Mouse (Mus musculus) WW6 (cell line): Measurements from ENCODE around the gene Fcgr1.

ENCODE experiments used
- DNase-seq: peaks from one replicate; pipeline ENCODE4 v3.0.0-alpha.2; 2013; ENCODE audit warnings: low read depth, low spot score

Fcgr1 gene

DNA sequence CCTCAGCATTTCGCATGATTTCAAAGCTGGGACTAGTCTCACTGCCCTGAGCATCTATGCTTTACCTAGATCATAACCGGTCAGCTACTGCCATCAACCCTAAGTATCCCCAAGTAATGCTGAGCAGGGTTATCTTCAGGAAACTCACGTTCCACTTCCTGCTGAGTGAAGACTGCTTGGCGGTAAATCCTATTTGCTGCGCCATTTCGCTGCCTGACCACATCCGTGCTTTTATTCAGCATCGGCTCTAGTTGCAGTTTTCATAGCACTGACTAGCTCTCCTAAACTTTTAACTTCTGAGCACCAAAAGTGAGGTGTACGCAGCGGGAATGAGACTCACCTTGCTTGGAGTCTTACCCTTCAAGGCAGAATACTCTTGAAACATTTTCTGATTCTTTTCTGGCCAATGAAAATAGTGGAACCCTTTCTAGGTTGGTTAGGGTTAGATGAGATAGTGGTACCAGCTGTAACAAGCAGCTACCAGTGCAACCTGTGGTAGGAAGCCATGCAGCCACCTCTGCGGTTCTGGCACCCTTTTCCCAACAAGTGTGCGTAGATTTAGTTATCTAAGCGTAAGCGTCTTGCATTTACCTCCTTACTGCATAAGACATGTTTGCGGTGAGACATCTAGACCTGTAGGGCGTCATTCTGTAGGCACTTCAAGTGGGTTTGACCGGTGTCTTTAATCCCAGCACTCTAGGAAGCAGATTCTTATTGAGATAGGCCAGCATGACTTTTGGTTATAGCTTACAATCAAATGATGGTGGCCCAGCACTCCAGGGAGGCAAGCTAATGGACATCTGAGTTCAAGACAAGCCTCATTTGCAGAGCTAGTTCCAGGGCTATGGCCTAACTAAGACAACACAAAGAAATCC, 19.9 kb downstream of the Fcgr1 start:
- no peak for DNase-seq

- DNase-seq, result peak; percentile 93
Observed at GRCm38 (mm10) chr3:96269511-96270474, 24.0 kb downstream of the Fcgr1 start, which contains the start of gene Hist2h2bb. TSS of gene Hist2h2bb (plus strand) at chr3:96269752.

GRCm38 (mm10) chr3:96268776-96269378, 24.9 kb downstream of the Fcgr1 start:
- DNase-seq, result peak; percentile 36

GRCm38 (mm10) chr3:96268051-96268775, 25.6 kb downstream of the Fcgr1 start, which contains the start of gene Hist2h3b:
TSS of gene Hist2h3b (plus strand) at chr3:96268654.
- peak; percentile 62 for DNase-seq

DNA sequence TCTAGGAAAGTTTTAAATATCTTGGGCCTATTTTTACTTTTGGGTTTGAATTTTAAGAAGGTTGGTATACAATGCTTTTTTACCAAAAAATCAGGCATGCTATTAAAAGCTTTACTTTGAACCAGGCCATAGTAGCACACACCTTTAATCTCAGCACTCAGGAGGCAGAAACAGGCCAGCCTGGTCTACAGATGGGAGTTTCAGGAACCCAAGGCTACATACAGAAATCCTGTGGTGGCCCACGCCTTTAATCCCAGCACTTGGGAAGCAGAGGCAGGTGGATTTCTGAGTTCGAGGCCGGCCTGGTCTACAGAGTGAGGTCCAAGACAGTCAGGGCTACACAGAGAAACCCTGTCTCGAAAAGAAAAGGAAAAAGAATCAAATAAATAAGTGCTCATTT, 26.2 kb downstream of the Fcgr1 start:
- DNase-seq, result no peak

GRCm38 (mm10) chr3:96266132-96266710, 27.5 kb downstream of the Fcgr1 start:
- DNase-seq, result no peak

DNA sequence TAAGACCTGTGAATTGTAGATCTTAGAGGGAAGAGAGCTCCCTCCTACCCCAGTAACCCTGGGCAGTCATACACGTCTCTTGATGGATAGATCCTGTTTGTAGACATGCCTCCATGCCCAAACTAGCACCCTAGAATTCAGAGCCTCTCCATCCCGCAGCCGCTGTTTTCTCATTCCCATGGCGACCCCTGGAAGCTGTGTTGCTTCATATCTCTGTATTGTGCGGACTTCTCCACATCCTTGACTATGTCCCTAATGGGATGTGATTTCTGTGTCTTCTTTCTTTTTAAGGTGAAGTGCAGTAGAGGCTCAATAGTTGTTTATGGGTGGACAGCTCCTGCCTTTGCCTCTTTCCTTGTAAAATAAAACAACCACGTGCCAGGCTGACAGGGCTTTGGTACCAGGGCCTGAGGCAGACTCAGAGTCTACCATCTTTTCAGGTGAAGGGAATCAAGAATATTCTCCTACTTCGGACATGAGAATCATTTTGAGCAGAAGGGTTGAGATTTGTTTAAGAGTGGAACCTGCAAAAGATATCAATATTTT, 29.3 kb downstream of the Fcgr1 start:
- DNase-seq, result no peak

GRCm38 (mm10) chr3:96263558-96264403, 30.0 kb downstream of the Fcgr1 start:
- no peak for DNase-seq

GRCm38 (mm10) chr3:96262979-96263550, 30.7 kb downstream of the Fcgr1 start, which contains the start of gene Hist2h4:
TSS of gene Hist2h4 (minus strand) at chr3:96263311.
- DNase-seq, result peak; percentile 79

GRCm38 (mm10) chr3:96262216-96262875, 31.4 kb downstream of the Fcgr1 start:
- peak; percentile 61 for DNase-seq

- no peak for DNase-seq
Observed at GRCm38 (mm10) chr3:96261623-96262022, 32.1 kb downstream of the Fcgr1 start.

- DNase-seq, result no peak
Observed at GRCm38 (mm10) chr3:96260220-96260619, 33.5 kb downstream of the Fcgr1 start.

GRCm38 (mm10) chr3:96257190-96257589, 36.6 kb downstream of the Fcgr1 start:
- no peak for DNase-seq

GRCm38 (mm10) chr3:96255926-96256593, 37.7 kb downstream of the Fcgr1 start:
- DNase-seq, result no peak

- no peak for DNase-seq
Observed at GRCm38 (mm10) chr3:96254683-96255355, 39.0 kb downstream of the Fcgr1 start.

GRCm38 (mm10) chr3:96251787-96252186, 42.0 kb downstream of the Fcgr1 start:
- no peak for DNase-seq

GRCm38 (mm10) chr3:96250890-96251289, 42.9 kb downstream of the Fcgr1 start:
- no peak for DNase-seq
